Mouse (Mus musculus) heart, postnatal 36 days (tissue): ENCODE measurements at regions not wholly inside any gene's neighbourhood (a gene's known extent, or its start where the extent isn't known, plus 50 kb on each side); places are given as distances from the start of the nearest gene placed in this dataset.

Experiments used
- DNase-seq, 2 experiments: peaks; one replicate each; pipeline ENCODE4 v3.0.0; 2021 to 2022
- intact Hi-C: fragments of 180-260 bp; cut with DNase I; formaldehyde crosslinking; loops from one replicate; pipeline ENCODE4 v1.15.1; 2025

DNA sequence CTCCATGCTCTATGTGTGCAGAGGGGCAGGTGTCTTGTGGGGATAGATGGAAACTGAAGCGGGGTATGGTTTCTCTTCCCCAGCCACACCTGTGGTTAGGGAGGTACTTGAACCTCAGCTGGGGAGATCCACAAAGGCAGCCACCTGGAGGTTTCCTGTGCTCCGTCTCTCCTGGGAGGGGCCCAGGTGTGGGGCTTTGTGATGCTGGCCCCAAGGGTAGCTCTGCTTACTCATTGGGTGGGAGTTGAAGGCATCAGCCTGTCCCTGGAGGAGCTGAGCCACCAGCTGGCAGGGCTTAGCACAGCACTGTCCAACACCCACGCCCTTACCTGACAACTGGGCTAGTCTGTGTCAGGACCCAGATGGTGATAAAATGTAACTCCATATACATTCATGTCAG lies 81.4 kb downstream of the Lhx2 start:
- no peak for DNase-seq
- intact Hi-C loops = no loop called here

DNA sequence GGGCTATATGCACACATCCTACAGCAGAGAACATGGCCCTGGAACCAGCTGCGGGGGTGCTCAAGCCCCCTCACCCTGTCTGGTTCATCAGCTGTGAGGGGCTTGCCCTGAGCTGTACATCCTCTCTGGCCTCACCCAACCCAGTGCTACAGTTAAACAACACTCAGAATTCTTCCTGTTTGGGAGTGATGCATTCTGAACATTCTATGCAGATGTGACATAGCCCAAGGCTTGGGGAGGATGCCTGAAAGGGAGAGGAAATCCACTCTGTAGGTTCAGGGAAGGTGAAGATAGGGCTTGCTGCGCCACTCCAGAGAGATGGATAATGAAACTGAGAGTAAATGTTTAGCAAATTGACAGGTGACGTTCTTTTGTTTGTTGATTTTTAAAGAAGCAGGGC lies 83.3 kb downstream of the Lhx2 start:
- intact Hi-C loops = no loop called here
- no peak for DNase-seq

DNA sequence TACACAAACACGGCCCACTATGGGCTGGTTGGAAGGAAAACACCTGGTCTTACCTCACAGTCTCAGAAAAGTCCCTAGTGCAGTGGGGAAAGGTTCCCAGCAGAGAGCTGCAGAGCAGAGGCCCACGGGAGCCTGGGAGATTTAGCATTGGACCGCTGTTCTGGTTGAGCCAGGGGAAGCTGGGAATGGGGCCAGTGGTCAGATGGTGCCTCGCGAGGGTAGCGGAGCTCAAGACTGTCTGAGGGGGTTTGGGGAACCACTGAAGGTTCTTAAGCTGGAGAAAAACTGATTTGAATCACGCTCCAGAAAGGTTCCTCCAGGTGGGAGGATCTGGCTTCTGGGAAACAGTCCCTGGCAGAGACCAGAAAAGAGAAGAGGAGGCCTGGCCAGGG lies 84.8 kb downstream of the Lhx2 start:
- intact Hi-C loops = no loop called here
- DNase-seq = no peak

DNA sequence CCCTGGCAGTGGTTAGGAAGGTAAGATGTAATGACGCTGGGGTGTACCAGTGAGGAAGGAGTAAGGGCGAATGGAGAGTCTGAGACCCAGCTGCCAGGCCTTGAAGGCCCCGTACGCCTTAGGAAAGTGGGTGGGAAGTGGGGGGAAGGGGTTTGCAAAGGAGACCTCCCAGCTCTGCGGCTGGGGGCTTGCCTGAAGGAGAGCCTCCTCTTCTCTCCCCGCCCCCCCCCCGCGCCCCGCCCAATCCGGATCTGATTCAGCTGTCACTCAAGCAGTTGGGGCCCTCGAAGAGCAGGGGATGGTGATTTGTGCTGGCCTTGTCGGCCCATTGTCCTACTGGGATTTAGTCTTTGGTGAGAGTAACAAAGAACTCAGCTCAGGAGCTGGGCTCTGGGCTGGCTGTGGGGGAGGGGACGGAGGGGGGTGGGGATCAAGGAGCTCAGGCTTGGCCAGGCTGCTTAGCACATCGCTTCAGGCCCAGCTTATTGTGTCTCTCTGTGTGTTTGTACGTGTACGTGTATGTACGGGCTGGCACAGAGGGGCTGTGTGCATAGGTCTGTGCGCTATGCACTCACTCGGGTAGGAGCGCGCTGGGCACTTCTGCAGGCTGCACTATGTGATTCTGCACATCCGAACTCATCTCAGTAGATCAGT lies 85.3 kb downstream of the Lhx2 start:
- no peak for DNase-seq
- intact Hi-C loops = no loop called here

DNA sequence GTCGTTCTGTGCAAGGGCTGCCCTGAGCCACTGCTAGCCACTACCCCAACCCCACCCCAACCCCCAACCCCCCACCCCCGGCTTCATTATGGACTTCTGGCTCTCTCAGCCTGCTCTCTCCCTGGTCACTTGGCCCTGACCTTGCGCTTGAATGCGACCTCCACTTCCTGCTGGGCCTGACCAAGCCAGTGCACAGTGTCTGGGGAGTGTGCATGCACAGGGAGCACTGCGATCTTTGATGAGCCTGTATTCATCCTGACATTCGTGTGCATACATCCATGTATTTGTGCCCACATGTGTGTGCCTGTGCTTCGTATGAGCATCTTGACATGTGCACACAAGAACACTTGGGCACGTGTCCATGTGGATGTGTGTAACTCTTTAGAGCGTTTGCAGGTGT lies 85.9 kb downstream of the Lhx2 start:
- no peak for DNase-seq
- intact Hi-C loops = no loop called here

DNA sequence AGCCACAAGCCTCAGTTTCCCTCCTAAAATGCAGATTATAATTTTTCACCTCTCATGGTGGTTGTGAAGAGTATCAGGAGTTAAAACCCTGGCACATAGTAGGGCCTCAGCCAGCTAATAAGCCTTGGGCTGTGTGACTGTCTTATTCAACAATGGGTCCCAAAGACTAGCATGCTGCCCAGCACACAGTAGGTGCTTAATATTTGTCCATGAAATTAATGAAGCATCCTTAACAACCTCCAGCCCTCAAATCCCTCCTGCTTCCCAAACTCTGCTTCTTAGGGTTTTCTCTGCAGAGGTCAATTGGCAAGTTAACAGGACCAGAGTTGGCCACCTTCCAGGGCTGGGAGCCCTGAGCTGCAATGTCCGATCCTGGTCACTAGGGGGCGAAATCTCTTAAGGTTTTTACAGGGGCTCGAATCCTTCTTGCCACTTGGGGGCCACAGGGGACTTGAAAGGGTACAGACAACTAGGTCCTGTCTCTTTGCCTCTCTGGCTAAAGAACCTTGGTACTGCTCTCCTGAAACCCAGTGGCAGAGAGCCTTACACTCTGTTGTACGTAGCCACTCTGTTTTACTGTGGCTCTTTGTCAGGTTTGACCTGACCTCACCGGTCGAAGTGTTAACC lies 81.6 kb upstream of the Nek6 start:
- DNase-seq = peak; percentile 87 to 89
- intact Hi-C loops = loop anchor here (1.0 to 5.0 kb wide), 4 partner anchors 163 to 307 kb away; no protein-coding TSS in a partner anchor

DNA sequence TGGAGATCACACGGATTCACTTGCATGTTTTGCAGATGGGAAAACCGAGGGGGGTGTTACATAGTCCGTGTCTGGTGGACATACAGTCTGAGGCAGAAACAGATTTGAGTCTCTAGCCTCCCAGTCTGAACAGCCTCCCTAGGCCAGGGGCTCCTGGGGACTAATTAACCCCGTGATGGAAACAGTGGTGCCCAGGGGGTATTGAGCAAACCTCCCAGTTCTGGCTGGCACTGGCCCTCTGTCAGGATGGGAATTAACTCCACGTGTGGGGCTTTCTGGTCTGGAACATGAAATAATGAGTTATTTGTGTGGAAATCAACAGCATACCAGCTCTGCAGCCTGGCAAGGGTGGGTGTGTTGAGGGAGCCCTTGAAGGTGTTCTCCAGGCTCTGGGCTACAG lies 79.9 kb upstream of the Nek6 start:
- intact Hi-C loops = loop anchor here (2.0 to 5.0 kb wide), 3 partner anchors 161 to 306 kb away; no protein-coding TSS in a partner anchor
- DNase-seq = no peak

DNA sequence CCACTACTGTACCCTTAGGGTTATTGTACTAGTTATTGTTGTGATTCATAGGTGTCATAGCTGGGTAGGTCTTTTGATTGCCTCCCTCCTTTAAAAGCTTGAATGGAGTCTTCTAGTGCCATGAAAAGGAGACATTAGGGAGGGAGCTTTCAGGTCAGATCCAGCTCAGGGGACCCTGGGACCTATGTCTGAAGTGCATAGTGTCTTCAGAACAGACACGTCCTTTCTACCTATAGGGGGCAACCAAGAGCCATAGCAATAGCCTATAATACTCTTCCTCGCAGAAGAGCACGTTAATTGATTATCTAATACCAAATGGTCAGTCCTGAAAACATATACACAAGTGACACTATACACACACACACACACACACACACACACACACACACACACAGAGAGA lies 77.7 kb upstream of the Nek6 start:
- intact Hi-C loops = loop anchor here (5.0 kb wide), 2 partner anchors 184 to 304 kb away; no protein-coding TSS in a partner anchor
- peak; percentile 14 to 17 for DNase-seq

DNA sequence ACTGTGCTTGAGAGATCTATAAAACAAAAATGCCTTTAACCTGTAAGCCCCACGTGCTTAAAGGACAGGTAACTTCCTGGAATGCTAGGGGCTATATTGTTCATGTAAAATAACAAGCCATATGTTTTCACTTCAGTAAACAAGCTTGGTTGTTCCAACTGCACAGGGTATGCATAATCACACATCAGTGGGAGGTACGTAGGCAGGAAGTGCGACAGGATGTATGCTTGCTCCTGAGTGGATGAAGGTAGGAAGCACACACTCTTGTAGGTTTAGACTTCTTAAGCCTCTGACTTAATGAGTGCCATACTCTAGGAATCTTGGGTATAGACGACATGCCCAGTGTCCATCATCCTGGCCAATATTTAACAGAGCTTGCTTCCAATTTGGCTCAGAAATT lies 74.7 kb upstream of the Nek6 start:
- intact Hi-C loops = no loop called here
- no peak for DNase-seq

DNA sequence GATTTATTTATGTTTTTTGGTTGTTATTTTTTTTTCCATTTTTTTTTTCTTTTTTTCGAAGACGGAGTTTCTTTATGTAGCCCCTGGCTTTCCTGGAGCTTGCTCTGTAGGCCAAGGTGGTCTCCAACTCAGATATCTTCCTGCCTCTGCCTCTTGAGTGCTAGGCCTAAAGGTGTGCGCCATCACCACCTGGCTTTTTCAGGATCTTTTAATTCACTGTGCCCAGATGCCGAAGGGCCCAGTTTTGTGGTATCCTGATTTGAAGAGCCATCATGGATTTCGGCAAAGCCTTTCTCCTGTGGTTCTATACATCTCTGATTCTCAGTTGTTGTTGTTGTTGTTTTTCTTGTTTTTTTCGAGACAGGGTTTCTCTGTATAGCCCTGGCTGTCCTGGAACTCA lies 72.3 kb upstream of the Nek6 start:
- intact Hi-C loops = no loop called here
- DNase-seq = no peak

DNA sequence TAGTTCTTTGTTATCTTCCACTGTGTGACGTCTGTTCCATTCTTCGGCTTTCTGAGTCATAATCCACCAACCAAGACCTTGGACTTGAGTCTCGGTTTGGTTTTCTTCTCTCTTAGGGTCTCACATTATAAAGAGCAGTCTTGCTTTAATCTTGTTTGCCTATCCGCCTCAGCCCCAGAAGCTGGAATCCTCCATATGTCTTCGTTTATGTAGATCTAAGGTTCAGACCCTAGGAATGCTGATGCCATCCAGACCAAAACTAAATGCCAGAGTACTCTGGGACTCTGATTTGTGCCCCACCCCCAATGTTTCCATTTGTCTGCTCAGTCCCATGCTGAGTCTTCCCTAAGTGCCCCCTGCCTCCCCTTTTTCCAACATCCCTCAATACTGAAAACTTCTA lies 71.5 kb upstream of the Nek6 start:
- no peak for DNase-seq
- intact Hi-C loops = no loop called here

DNA sequence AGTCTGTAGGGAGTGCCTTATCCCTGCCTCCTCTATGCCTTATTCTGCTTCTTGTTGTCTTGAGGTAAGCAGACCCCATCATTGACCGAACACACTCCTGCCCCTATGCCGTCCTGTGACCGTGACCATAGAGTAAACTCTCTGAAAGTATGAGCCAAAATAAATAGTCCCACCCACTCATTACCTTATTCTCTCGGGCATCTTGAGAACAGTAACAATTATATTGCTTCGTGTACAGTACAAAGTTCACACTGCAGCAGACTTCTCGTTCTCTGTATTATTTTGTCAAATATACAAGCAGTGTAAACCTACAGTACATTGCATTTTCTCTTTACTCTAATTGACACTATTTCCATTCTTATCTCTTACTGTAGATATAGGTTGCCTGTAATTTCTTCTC lies 62.4 kb upstream of the Nek6 start:
- intact Hi-C loops = no loop called here
- no peak for DNase-seq

DNA sequence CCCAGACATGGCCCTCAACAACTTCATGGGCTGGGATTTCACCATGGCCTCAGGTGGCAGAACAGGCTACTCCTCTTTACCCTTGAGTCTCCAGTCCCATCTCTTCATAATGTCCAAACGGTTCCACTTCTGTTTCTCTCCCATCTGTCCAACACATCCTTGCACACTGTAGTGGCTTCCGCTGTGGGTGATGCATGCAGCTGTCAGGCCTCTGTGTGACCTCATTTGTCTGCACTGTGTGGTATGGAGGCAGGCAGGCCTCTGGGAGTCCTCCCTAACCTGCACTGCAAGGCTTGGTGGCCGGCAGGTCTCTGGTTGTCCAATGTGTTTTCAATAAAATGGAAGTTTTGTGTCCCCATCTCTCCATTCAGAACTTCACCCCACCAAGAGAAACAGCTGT lies 54.9 kb upstream of the Nek6 start:
- DNase-seq = no peak
- intact Hi-C loops = no loop called here

DNA sequence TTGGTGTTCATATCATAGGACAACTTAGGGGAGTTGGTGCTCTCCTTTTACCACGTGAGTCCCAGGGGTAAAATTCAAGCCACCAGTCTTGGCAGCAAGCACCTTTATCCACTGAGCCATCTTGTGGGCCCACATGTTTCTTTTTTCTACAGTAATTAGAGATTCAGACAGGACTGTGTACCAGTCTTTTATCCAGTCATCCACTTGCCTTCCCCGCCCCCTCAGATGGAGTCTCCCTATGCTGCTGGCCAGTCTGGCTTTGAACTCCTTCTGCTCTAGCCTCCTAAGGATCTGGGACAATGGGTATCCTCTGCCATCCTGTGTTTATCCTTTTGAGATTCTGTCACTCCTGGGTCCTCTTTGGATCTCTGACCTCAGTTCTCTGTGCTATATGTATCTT lies 51.1 kb upstream of the Nek6 start:
- DNase-seq = no peak
- intact Hi-C loops = no loop called here

DNA sequence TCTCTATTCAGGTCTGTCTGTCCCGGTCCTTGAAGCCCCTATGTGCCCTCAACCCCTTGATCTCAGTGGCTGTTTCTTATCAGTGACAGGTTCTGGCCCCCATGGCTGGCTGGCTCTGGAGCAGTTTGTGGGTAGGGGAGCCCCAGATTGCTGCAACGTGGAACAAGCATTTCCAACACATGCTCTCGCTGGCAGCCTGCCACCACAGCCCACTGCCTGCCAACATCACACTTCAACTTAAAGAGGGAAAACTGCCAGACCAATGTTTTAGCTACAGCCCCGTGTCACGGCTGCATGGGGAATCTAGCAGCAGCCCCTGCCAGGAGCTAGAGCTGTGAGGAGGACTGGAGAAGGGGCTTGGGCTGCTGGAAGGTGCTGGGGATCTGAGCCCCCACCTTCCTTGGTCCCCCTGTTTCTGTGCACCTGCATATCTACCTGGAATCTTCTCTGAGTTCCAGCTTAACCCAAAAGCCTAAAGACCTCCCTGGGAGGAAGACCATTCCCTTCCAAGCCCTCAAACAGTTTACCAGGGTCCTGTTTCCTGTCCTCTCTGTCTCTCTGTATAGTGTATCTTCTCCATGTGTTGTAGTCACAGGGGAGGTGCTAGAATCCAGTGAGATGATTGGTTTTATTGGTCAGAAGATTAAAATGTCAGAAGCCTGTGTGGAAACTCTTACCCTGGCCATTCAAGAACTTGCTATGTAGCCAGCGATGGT lies 50.5 kb upstream of the Nek6 start:
- intact Hi-C loops = no loop called here
- no peak for DNase-seq
